Mouse (Mus musculus): ENCODE measurements around the gene Engase.

Engase gene

GRCm38 (mm10) chr11:118520932-118521331 lies 44.3 kb downstream of the Engase start:
- no peak for DNase-seq (ENCODE audit: inconsistent age in 2 of 2, low spot score in 1 of 2)

- DNase-seq (ENCODE audit: inconsistent age in 2 of 2, low spot score in 1 of 2), result no peak
Measured at GRCm38 (mm10) chr11:118523496-118524145, 47.0 kb downstream of the Engase start.

- no peak for DNase-seq (ENCODE audit: inconsistent age in 2 of 2, low spot score in 1 of 2)
Measured at GRCm38 (mm10) chr11:118525059-118525458, 48.4 kb downstream of the Engase start.

- no peak for DNase-seq (ENCODE audit: inconsistent age in 2 of 2, low spot score in 1 of 2)
Measured at GRCm38 (mm10) chr11:118528761-118529160, 52.1 kb downstream of the Engase start.

- DNase-seq (ENCODE audit: inconsistent age in 2 of 2, low spot score in 1 of 2), result no peak
Measured at GRCm38 (mm10) chr11:118530313-118530712, 53.7 kb downstream of the Engase start.

GRCm38 (mm10) chr11:118534382-118535092 lies 57.9 kb downstream of the Engase start:
- DNase-seq (ENCODE audit: inconsistent age in 2 of 2, low spot score in 1 of 2), result peak; percentile 17 to 48

- DNase-seq (ENCODE audit: inconsistent age in 2 of 2, low spot score in 1 of 2), result no peak
Measured at GRCm38 (mm10) chr11:118538008-118538407, 61.4 kb downstream of the Engase start.
